Mouse (Mus musculus) lung, postnatal 25 days (tissue): ENCODE results near the gene Glrb.

Experiments used
- DNase-seq: peaks from one replicate; pipeline ENCODE4 v3.0.0; 2022; ENCODE audit warnings: low spot score

The Glrb gene

DNA sequence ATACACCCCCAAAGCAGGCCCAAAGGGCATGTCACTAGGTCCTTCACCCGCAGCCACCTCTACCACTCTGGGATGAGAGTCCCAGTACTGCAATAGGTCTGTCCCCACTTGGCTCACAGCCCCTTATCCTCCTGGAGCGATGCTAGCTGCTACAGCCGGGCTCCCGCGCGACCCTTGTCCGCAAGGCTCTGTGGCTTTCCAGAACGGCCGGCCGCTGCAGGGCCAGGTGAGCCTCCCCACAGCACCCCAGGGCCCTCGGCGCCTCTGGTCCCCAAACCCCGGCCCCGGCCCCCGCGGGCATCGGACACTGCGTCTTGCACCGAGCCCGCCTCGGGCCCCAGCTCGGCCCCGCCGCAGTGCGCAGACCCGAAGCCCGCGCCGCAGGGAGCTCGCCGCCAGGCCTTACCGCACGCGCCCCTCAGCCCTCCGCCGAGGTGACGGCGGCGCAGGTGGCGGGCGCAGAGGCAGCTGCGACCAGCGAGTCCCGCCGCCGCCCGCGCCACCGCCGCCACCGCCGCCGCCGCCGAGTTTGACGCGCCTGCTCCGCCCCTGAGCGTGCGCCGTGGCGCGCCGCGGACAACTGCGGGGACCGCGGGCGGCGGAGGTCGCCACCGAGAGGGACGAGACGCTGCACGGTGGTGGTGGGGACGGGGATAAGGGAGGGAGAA lies at the start of gene Glrb:
TSS of gene Glrb (minus strand) at position 550 of the 668 bp plus-strand sequence.
- no peak for DNase-seq

DNA sequence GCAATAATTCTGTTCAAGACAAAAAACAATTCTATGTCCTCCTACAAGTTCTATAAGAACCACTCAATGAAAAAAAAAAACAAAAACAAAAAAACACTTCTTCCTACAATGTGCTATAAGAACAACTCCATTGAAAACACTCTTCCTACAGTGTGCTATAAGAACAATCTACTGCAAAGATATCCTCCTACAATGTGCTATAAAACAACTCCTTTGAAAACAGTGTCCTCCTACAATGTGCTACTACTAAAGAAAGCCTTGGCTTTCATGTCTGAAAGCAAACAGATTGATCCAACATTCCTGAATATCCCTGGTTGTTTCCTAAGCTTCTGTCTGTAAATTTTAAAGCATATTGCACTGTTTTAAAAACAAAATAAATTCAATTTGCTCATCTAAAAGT lies 46.5 kb upstream of the Glrb start:
- DNase-seq, result no peak

DNA sequence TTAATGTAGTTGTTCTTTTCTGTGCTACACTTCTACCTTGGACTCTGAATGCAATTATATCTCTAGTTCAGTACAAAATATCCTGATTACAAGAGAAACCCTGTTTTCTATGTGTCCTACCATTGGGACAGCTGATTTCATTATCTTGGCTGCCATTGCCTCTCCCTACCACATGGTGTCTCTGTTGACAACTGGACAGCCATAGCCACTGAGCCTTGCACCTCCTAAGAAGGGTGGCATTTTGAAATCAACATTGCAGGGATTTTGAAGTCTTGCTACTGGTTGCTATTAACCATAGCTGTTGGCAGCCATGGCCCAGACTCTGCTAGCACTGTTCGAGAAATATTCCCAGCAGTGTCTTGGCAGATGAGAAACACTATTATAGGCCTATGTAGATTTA lies 45.1 kb upstream of the Glrb start:
- peak; percentile 31 for DNase-seq

DNA sequence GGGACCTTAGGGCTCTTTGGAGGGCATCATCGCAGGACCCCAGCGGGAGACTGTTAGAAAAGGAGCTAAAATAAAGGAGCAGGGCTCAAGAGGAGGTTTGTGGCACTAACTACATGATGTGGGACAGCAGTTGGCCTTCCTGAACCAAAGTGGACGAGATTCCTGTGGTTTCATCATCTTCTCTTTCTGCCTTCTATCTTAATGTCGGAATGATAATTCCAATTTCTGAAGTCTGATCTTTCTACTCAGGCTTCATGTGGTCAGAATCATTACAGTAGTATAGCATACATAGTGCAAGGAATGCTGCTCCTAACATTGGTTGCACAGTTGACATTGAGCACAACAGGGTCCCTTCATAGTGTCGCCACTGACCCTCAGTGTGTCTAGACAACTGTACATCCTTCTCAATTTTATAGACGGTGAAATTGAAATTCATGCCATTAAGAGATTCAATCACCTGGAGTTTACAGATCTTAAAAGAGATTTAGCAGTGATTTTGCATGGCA lies 372 bp upstream of the Glrb start:
- DNase-seq, result no peak

DNA sequence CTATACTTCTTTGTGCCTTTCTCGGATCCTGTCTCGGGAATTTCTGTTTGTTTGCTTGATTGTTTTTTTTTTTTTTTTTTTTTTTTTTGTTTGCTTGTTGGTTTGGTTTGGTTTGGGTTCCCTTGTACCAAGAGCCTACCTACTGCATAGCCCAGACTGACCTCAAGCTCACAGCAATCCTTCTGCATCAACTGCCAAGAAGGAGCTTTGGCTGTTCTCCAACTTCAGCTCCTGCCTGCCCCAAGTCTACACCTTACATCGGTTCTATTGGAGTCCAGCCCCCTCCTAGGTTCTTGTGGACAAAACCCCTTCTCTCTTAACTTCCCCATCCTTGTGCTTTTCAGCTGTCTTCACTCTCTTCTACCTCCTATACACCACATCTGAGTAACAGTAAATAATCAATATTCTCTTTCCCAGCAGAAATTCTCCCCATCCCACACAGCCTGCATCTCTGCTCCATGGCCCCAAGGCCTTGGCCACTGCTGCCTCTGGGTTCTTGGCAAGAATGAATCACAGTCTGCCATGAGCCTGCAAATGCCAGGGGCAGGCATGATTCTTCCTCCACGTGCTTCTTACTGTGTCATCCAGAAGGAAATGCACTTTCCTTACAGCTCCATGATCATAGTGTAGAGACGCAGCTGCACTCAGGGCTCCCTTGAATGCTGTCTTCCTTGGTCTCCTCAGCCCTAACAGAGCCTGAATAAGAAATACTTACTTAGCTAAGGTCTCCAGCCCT lies 18.5 kb downstream of the Glrb start:
- DNase-seq, result no peak

DNA sequence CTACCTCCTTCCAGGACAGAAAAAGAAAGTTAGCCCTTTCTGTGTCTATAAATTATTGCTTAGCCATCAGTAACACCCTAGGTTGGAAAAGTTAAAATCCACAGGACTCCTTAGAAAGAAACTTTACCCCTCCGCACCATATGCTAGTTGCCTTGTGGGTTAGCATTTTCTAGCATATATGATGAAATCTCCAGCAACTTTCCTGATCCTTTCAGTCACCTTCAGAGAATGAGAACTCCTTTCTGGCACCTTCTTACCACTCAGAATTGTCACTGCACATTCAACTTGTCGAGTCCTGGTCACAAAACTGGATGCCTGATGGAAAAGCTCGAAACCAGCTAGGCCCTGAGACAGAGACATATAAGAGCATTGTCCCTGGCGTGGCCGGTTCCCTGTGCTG lies 19.1 kb downstream of the Glrb start:
- no peak for DNase-seq

DNA sequence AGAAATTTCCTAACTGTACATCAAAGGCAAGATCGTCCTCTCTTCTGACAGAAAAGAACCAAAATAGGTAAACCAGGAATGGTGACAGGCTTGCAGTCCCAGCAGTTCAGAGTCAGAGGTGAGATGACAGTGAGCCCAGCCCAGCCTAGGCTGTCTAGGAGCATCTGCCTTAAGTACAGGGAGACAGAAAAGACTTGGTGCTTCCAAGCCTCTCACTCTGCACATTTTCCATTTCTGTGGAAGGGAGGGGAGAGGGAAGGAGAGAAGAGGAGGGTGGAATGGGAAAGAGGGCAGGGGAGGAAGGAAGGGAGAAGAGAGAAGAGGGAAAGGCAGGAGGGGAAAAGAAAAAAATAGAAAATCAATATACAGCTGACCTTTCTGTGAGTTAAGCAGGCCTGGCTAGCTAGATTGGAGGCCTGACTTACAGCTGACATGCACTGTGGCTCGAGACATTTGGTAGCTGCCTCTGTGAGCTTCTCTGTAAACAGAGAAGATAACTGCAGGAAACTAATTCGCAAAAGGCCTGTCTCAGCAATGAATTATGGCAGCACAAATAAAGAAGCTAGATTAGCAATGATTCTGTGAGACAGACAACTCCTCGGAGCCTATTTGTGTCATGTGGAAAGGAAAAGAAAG lies 20.3 kb downstream of the Glrb start:
- no peak for DNase-seq

DNA sequence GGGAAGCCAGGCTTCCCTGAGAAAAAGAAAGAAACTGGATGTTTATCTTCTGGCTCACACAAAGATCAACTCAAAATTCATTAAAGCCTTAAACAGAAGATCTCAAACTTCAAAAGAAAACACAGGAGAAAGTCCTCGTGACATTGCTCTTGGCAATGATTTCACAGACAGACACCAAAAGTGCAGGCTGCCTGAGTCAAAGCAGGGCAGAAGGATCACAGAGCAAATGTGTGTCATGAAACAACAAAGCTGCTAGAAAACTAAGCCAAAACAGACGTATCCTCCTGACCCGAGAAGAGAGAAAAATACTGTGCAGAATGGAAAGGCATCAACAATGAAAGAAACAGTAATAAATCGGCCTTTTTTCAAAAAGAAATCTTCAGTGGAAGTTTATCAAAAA lies 22.4 kb downstream of the Glrb start:
- peak; percentile 48 for DNase-seq

DNA sequence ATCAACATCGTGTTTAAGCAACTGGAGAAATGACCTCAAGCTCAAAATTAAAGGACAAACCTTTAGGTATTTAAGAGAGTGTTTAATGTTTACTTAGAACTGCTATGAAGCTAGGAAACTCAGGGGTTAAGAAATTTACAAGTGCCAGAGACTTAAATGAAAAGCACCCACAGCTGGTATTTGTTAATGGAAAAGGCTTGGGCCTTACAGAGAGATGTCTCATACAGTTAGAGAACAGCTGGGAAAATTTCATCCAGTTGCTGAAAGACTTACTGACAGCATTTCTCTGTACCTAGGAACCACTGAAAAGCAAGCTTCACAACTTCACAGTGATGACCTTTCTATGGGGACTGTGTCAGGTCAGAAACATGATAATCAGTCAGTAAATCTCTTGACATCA lies 28.3 kb downstream of the Glrb start:
- no peak for DNase-seq

DNA sequence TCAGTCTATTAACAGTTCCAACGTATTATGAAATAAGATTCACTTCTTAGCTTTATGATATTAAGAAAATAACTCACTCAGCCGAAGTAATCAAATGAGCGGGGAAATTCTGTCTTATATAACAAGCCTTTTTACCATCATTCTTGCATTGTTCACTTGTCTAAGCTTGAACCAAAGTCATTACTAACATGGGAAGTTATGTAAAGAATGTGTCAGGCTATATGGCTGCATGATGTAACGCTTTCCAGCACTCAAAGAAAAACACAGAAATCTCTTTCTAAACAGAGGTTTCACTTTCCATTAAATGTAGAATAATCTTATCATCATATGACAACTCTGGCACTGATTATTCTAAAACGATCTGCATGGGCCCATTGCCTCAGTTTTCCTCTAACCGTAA lies 29.9 kb downstream of the Glrb start:
- DNase-seq, result no peak

DNA sequence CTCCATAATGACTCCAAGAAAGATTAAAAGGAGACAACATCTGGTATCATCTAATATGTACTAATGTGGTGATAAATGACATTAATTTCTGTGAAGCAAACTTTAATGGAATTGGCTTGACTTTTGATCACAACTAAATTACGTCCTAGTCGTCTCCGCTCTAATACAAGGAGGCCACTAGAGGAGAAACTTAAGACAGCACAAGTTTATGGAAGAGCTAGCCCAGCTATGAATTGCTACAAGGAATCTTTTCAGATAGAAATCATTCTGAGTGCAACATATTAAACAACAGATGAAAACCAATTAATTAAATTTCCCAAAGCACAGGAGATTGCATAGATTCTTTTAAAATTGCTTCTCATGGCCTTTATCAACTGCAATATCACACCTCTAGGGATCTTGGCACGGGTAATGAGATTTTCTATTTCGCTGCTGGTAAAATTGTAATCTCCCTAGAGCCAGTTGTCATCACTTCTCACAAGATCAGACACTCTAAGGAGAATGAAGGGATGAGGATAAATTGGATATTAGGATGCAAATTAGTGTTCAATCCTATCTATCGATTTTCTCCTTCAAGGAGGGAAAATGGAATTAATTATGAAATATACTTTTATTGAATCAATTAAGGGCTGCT lies 32.7 kb downstream of the Glrb start:
- DNase-seq, result no peak

DNA sequence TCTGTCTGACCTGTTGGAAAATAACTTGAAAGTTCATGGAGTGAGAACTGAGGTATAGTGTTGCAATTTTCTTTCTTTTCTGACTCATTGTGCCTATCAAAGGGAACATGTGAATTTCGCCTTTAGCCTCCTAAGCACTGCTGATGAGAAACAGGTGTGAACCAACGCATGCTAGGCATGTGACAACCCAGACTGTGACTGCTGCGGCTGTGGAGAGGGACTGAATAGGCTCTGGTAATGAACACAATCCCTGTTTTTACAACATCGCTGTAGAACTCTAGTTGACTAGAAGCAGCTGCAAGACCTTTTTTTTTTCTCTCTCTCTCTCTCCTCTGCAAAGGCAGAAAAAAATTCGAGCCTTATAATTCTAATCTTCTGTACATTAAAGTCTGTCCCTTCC lies 34.9 kb downstream of the Glrb start:
- DNase-seq, result no peak

DNA sequence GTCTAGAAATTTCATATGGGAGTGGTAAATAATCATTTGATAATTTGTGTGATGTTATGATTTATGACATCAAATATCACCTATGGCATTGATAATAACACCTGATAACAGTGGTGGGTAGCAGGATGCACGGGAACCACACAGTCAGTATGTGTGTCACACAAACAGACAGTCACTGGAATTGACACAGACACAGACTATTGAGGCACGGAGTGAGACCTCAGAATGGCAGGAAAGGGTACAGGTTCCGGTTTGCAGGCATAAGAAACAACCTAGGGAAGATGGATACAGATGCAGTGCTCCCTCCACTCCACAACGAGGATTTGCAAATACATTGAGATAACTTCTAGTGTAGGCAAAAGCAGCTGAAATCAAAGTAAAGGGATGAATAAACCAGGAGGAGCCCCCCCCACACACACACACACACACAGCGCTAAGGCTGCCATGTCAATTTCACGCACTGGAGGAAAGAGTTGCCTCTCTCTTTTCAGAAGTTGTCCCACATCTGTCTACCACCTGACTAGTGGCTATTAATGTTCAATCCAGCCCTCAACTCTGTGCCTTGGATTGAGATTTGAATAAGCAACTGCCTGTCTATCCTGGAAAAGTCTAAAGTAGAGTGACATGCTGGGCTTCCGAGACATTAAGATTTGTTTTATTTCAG lies 38.6 kb downstream of the Glrb start:
- no peak for DNase-seq

DNA sequence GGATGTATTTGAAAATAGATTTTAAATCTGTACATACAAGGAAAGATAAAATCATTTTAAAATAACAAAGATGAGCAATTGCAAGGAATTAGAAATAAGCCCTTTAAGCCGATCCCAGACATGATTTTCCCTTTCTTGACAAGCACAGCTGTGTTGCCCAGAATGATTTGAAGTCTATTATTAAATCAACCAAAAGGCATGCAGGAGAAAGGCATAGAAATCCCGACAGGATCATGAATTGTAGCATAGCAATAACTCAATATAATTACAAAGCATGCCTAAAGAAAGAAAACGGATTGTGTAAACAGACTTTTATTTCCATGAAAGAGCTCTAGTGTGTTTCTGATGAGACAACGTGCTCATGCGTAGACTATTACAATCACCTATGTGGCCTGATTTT lies 39.4 kb downstream of the Glrb start:
- DNase-seq, result no peak

DNA sequence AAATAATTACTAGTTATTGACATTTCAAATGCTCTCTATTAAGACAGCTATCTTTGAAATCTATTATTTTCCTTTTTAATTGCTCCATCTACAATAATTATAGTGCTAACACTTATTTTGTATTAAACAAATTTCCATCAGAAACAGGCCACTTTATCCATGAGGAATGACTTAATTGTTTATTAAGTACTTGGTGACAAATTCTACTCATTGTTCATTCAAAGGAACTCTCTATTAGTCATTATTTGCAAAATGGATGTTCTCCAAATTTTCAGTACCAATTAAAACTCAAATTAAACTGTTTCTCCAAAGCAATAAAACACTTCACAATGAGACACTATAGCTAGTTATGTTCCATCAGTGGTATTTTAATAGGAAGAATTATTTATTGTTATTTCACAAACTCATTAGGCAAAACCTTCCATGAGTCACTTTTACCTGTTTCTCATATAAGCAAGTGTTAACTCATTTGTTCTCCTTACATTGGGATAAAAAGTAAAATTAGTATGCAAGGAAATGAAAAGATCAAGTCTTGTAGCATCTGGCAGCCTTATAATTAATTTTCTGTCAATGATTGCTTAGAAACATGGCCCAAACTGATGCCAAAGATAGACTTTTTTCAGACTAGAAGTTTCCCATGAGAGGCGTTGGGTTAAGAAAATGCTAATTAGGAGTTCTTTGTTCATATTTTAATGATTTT lies 41.8 kb downstream of the Glrb start:
- DNase-seq, result no peak

DNA sequence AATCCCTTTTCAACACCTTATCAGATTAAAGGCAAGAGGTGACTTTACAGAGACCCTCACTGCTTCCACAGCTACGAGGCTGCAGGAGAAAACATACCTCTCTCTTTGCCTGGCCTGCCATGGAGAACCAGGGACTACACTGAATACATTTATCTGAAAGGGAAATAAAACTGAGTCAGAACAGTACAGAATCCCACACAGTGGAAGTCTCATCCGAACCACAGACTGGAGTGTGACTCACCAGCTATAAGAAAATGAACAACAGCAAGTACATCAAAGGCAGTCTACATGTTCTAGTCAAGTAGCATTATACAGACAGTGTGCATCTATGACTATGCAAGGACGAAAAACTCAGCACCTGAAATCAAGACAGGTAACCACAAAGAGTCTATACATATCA lies 46.1 kb downstream of the Glrb start:
- no peak for DNase-seq

DNA sequence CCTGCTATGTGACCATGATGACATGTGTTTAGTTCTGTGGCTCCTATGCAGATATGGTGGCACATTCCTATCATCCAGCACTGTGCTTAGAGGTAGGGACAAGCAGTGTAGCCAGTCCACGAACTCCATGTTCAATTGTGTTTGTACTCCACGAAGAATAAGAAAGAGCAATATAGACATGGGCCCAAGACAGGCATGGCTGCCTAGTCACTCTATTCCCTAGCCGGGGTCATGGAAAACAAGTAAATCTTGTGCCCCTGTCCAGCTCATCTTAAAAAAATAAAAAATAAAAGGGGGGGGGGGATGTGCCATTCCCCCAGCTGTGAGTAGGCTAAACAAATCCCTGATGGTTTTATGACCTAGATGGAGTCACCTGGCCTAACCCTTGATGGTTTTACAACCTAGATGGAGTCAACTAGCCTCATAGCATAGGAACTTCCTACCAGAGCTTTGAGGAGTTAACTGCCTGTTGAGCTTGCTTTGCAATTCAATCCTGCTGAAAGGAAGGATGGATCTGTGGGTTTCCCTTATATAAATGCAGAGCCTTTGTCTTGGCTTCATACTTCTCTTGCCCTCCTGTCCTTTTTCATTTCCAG lies 60.5 kb downstream of the Glrb start:
- DNase-seq, result no peak

DNA sequence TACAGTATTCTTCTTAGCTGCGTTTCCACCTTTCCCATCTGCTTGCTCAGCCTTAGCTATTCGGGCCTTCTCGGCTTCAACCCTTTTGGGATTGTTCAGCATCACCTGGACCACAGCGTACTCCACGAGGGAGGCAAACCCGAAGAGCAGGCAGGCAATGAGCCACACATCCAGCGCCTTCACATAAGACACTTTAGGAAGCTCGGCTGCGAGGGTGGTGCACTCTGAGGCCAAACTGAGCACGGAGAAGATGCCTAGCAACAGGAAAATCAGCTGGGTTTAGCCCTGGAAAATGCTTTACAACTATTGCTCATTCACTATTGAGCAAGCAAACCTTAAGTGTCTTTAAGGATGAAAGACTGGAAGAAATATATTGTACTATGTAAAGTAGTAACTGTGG lies 62.5 kb downstream of the Glrb start:
- DNase-seq, result no peak

DNA sequence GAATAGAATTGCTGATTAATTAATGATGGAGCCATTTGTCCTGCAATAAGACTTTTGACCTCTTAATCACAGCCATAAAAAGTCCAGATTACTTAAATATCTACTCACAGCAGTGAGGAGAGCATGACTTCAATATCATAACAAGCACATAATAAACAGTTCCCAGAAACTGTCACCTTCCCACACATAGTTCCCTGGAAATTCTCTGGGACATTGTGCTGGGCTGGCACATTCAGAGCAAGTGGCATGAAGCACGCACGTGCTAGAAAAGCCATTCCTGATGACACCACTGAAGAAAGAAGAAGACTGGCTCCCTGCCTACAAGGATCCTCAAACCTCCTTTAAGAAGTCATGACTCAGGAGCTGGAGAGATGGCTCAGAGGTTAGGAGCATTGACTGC lies 67.8 kb downstream of the Glrb start:
- DNase-seq, result no peak

DNA sequence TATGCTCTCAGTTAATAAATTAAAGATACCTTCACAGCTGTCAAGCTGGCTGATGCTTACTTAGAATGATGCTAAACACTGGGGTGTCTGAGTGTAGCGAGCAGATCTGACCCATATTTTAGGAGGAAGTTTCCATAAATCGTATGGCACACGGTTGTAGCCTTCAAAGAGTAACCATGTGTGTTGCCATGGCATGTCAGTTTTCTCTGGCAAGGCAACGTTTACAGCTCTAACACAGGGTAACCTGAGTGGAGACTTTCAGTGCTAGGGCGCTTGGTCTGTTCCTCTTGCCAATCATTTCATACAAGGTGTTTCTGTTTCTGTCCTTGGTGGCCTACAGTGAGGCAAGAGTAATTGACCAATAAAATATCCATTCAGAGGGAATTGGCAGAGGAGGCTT lies 73.6 kb downstream of the Glrb start:
- DNase-seq, result no peak

DNA sequence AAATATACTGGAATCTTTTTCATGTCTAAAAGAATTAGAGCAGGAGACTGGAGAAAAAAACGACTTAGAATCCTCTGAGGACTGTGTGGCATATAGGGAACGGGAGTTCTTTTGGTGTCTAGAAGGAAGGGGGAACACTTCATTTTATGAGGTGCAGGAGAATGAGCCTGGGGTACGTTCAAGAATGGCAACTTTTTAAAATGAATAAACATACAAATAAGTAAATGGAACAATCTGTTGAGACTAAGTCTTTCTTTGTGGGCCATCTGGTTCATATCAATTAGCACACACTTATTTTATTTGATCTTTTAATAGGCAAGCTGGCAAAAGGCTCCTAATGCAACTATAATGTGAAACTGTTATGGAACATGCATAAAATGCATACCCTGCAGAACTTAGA lies 75.9 kb downstream of the Glrb start:
- DNase-seq, result no peak
